Mouse (Mus musculus) forelimb bud, embryonic 11.5 days (tissue): ENCODE results near the gene Casc1.

Experiments
- DNase-seq: peaks from one replicate; pipeline ENCODE4 v3.0.0-alpha.2; 2012; ENCODE audit warnings: low read depth, low spot score

The Casc1 gene

GRCm38 (mm10) chr6:145210816-145211338 is at the start of gene Casc1, which contains the start of gene Etfrf1:
TSS of gene Casc1 (minus strand) at chr6:145211005.
TSS of gene Etfrf1 (plus strand) at chr6:145211134.
- DNase-seq, result peak; percentile 99

GRCm38 (mm10) chr6:145256701-145257073 is 45.9 kb upstream of the Casc1 start:
- no peak for DNase-seq

GRCm38 (mm10) chr6:145255952-145256700 is 45.3 kb upstream of the Casc1 start:
- no peak for DNase-seq

- DNase-seq, result no peak
These were observed 40.0 kb upstream of the Casc1 start for GRCm38 (mm10) chr6:145250820-145251219.

- peak; percentile 94 for DNase-seq
These were observed 39.5 kb upstream of the Casc1 start, which contains the start of gene Kras for GRCm38 (mm10) chr6:145250185-145250791. TSS of gene Kras (minus strand) at chr6:145250239.

DNA sequence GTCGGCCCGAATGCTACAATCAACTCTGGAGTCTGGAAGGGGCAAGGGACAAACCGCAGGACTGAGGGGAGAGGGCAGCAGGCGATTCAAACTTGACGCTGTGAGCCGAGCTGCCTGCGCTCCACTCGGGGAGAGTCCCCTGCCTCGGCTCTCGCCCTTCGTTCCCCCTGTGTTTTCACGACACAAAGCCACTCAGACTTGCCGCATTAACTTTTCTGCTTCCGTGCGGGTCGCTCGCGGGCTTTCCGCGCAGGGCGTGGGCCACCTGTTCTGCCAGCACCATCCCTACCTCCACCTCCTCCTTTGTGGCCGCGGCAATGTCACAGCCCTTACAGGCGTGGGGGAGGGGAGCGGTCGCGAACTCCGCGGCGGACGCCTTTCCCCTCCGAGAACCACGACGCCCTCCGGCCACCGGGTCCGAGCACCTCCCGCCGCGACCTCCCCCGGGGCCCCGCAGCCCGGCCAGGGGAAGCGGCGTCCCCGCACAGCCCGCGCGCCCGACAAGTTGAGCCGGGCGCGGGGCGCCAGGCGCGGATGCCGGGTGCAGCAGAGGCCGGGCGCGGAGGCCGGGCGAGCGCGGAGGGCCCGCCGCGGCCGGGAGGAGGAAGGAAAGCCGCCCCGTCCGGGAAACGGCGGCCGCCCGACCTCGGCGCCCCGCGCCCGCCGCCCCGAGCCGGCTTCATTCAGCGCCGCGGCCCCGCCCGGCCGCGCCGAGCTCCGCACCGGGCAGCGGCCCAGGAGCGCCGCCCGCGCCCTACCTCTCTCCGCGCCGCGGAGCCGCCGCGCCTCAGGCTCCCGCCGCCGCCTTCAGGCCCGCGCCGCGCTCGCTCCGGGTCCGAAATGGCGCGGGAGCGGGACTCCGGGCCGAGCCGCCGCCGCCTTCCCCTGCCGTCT is 38.7 kb upstream of the Casc1 start:
- peak; percentile 40 for DNase-seq

GRCm38 (mm10) chr6:145247886-145248285 is 37.1 kb upstream of the Casc1 start:
- no peak for DNase-seq

- DNase-seq, result no peak
These were observed 36.0 kb upstream of the Casc1 start for GRCm38 (mm10) chr6:145246841-145247240.

DNA sequence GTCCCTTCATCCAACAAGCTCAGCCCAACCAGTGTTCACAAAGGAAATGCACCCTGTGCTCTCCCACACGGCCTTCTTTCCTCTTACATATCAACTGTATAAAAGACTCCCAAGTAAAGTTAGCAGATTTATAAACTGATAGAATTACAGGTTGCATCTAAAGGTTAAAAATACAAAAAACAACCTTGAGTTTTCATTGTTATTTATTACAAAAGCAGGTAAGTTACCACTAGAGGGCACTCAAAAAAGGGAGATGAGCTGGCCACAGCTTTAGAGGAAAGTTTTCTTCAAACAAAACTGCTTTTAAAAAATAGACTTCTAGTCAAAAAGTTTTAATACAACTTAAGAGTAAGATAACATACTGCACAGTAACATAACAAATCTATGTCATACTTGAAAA is 31.7 kb upstream of the Casc1 start:
- no peak for DNase-seq

DNA sequence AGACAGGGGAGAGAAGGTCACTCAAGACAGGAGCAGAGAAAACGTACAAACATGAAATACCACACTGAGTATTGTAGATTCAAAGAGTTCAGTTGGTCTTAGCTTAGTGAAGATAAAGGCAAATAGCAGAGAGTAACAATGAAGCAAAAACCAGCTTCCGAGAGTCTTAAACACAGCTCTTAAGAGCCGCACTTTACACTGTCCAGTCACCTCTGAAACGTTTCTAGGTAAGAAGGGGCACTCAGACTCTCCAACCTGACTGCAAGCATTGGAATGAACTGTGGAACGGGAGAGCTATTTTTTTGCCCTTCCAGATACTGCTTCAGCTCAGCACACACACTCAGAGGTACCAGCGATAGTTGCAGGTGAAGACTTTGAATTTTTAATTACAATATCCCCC is 29.5 kb upstream of the Casc1 start:
- no peak for DNase-seq

- DNase-seq, result no peak
These were observed 26.3 kb upstream of the Casc1 start for GRCm38 (mm10) chr6:145237148-145237547.

GRCm38 (mm10) chr6:145235367-145235766 is 24.6 kb upstream of the Casc1 start:
- no peak for DNase-seq

DNA sequence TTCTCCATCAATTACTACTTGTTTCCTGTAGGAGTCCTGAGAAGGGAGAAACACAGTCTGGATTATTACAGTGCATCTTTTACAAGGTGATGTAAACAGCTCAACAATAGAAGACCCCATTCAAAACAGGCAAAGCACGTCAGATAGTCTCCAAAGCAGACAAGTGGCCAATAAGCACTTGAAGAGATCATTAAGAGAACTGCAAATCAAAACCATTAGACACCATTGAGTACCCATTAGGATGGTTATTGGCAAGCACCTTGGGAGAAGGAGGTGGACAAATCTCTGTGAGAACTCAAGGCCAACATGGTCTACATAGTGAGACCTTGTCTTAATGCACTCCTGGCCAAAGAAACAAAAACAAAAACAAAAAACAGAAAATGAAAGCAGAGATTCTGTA is 23.6 kb upstream of the Casc1 start:
- DNase-seq, result no peak

DNA sequence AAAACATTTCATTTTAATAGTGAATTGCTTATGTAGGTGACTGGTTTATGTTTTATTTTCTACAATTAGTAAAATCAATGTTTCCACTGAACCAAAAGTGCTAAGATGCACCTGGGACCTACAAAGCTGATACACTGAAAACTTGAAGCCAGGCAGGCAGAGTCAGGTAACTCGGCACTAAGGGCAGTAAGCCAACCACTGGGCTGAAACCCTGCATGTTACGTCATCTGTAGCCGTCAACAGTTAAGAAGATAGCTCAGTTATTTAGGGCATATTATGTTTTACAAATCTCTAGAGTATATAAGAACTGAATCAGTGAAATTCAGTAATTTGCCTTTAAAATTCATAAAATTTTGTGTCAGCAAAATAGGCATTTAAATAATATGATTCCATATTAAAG is 15.5 kb upstream of the Casc1 start:
- no peak for DNase-seq

- no peak for DNase-seq
These were observed 13.4 kb upstream of the Casc1 start for GRCm38 (mm10) chr6:145224246-145224645.

- no peak for DNase-seq
These were observed 5.0 kb upstream of the Casc1 start for GRCm38 (mm10) chr6:145215826-145216225.

- no peak for DNase-seq
These were observed 3.1 kb upstream of the Casc1 start for GRCm38 (mm10) chr6:145213916-145214315.

- DNase-seq, result no peak
These were observed 836 bp upstream of the Casc1 start for GRCm38 (mm10) chr6:145211376-145212305.

DNA sequence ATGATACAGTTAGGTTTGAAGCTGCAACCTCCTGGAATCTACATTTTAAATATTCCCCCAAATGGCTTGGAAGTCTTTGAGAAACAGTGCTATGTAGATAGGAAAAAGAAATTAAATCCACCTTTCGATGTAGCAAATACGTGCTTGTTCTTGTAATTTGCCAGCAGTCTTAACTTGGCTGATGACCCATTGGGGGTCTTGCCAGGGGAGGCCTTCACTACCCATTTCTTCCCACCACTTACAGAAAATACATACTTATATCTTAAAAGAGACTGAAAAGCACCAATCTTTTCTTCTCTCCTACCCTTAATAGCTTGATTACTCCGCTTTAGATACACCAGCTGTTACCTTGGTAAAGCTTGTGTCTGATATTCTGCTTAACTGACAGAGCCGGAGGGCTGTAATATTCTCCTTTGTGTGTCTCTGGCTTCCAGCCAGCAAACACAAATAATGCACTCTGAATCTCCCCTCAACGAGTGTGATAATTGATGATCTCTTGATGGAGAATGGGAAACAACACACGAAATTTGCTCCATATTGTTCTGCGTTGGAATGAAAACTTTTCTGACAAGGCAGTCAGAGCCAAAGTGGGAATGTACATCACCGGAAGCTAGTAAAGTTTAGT is 637 bp downstream of the Casc1 start:
- DNase-seq, result peak; percentile 9

DNA sequence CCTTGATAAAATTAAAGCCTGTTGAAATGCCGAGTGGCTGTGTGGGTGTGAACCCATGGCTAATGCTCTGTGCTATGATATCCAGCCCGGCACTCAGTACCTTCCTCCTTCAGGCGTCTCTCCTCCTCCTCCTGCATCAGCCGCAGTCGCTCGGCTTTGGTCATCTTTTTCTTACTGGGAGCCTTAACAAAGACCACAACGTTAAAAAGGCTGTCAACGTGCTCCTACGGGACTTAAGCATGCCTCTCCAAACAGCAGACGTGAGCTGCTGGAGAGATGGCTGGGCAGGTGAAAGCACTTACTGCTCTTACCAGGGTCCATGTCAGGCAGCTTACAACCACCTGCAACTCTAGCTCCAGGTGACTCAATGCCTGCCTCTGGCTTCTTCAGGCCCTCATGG is 5.7 kb downstream of the Casc1 start:
- DNase-seq, result no peak
